Mouse (Mus musculus) stomach, postnatal 0 days (tissue): ENCODE measurements around the gene Snapc5.
"Not testable (repeated sequence)": the region's sequence is repeated elsewhere in the genome, so short reads cannot be mapped to it uniquely, and the experiment has no call there.

Experiments used
- CTCF ChIP-seq: IDR thresholded peaks from 2 replicates; pipeline ENCODE4 v1.5.1; 2016; ENCODE audit warnings: antibody characterized with exemption, low read depth, mild to moderate bottlenecking, moderate library complexity
- EP300 ChIP-seq: optimal IDR thresholded peaks from 2 replicates; pipeline ENCODE3; 2016; ENCODE audit warnings: antibody characterized with exemption

DNA sequence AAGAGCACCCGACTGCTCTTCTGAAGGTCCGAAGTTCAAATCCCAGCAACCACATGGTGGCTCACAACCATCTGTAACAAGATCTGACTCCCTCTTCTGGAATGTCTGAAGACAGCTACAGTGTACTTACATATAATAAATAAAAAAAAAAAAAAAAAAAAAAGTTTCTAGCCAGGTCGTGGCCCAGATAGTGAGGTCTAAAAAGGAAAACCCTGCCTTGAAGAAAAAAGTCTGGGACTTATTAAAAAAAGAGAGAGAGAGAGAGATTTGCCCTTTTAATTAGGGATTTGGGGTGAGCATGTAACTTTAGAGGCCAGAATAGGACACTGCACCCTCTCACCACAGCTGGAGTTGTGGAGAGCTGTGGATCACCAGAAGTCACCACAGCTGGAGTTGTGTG, 9.1 kb upstream of the Snapc5 start:
- not testable (repeated sequence) for TF ChIP-seq EP300, CTCF
